Mouse (Mus musculus) cerebellum, adult 2 months (tissue): ENCODE measurements around the gene Notum.

ENCODE experiments used
- CTCF ChIP-seq: fragments of 200-500 bp; IDR thresholded peaks from 2 replicates; pipeline ENCODE4 v1.5.1; 2011; ENCODE audit warnings: low read depth, mild to moderate bottlenecking, control low read depth, low read length, moderate library complexity, borderline replicate concordance; ENCODE audit not compliant: insufficient read depth
- POLR2A ChIP-seq: fragments of 200-500 bp; IDR thresholded peaks from 2 replicates; pipeline ENCODE4 v1.6.1; 2011; ENCODE audit warnings: low read length, control low read depth, borderline replicate concordance; ENCODE audit not compliant: insufficient read depth

DNA sequence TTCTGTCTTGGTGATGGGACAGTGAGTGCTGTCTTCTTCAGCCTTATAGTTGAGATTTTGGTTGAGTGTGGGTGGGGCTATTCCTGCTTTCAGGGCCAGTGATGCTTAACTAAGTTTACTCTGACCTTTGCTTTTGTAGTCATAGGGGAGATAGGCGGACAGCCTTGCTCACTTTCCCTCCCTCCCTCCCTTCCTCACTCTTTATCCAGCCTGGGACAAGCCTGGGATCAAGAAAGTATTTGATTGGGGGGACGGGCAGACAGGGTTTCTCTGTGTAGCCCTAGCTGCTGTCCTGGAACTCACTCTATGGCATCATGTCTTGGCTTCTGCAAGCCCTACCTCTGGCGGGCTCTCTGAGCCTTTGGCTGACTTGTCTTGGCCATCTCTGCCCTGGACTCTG, 32.5 kb upstream of the Notum start:
- TF ChIP-seq POLR2A (no peak), CTCF (no peak)
